25 mouse cellular contexts compared by ENCODE assay signal in genomic region chr1:36926246-36926645, GRCm38 (mm10). TPM values are rescaled to one million over a fixed set of nuclear protein-coding genes. Genes with fewer than 3 reads are reported as not detected.
DNase-seq lines count a peak whose midpoint lies in the region; ATAC-seq and TF ChIP-seq lines count a peak whose summit lies in the region.
"Had no signal": no experiment of that assay in that cellular context is flagged by ENCODE, and none has a peak within 500 bp of the region (broad histone marks: within the 10 kb centered on the region; RNA-seq: fewer than 3 reads in every experiment).

No protein-coding gene starts in this region.

- ATAC-seq in heart, postnatal 0 days (ENCODE audit: insufficient read depth, low read depth) = no peak
- ATAC-seq in liver, embryonic 13.5 days (ENCODE audit: low read depth) = no peak
- no peak for ATAC-seq in stomach, postnatal 0 days (ENCODE audit: low FRiP score, low TSS enrichment)
- no peak for ATAC-seq in midbrain, embryonic 16.5 days
- ATAC-seq: forebrain, postnatal 0 days had no signal

- H3K27me3 ChIP-seq in heart, adult 2 months (ENCODE audit: control insufficient read depth, insufficient read depth, low read length) = no peaks in the 10 kb centered on the region
- H3K27me3 ChIP-seq in heart, postnatal 0 days (ENCODE audit: control insufficient read depth, insufficient read depth, low read length) = no peaks in the 10 kb centered on the region
- H3K27me3 ChIP-seq in heart, embryonic 10.5 days (ENCODE audit: insufficient read depth, poor library complexity, severe bottlenecking) = no peaks in the 10 kb centered on the region
- no peaks in the 10 kb centered on the region for H3K27me3 ChIP-seq in liver, embryonic 13.5 days
- no peaks in the 10 kb centered on the region for H3K27me3 ChIP-seq in stomach, postnatal 0 days (ENCODE audit: control insufficient read depth, insufficient read depth, low read length)
- no peaks in the 10 kb centered on the region for H3K27me3 ChIP-seq in midbrain, embryonic 16.5 days (ENCODE audit: control insufficient read depth, insufficient read depth, low read depth, low read length)
- H3K27me3 ChIP-seq: hindbrain, embryonic 15.5 days; megakaryocyte, embryonic 14.5 days; neural tube, embryonic 15.5 days had no signal

- H3K4me2 ChIP-seq in heart, postnatal 0 days (ENCODE audit: low read depth, low read length) = peak overlapping the region; percentile 42; the same call in 1 of the 2 replicates
- H3K4me2 ChIP-seq in liver, embryonic 13.5 days = peak overlapping the region; percentile 41
- no peak overlapping the region for H3K4me2 ChIP-seq in stomach, postnatal 0 days (replicated peaks; ENCODE audit: low read depth)
- no peak overlapping the region for H3K4me2 ChIP-seq in midbrain, embryonic 16.5 days (ENCODE audit: low read length)
- H3K4me2 ChIP-seq: hindbrain, embryonic 15.5 days; neural tube, embryonic 15.5 days had no signal

- DNase-seq in heart, adult 2 months = no peak
- DNase-seq in heart, postnatal 25 days (ENCODE audit: low spot score) = no peak
- no peak for DNase-seq in heart, postnatal 0 days (ENCODE audit: low spot score)
- no peak for DNase-seq in heart, embryonic 10.5 days (ENCODE audit: low spot score)
- no peak for DNase-seq in liver, embryonic 13.5 days
- no peak for DNase-seq in stomach, postnatal 0 days (ENCODE audit: low spot score)
- DNase-seq in cerebellum, adult 11-12 months = no peak
- DNase-seq: adrenal gland, postnatal 25 days; cerebellum, adult 11 months; cerebellum, postnatal 14 days; forebrain, postnatal 0 days; kidney, adult 11 months; kidney, postnatal 10 days; lung, adult 18-20 months; lung, postnatal 14 days; midbrain, embryonic 14.5 days; spleen, adult 18-20 months; thymus, adult 18-20 months had no signal

- no peaks in the 10 kb centered on the region for H3K9me3 ChIP-seq in heart, postnatal 0 days (replicated peaks; ENCODE audit: control insufficient read depth, low read length)
- H3K9me3 ChIP-seq in heart, embryonic 10.5 days = no peaks in the 10 kb centered on the region
- no peaks in the 10 kb centered on the region for H3K9me3 ChIP-seq in liver, embryonic 13.5 days (replicated peaks)
- no peaks in the 10 kb centered on the region for H3K9me3 ChIP-seq in stomach, postnatal 0 days (ENCODE audit: control insufficient read depth, low read length)
- no peaks in the 10 kb centered on the region for H3K9me3 ChIP-seq in midbrain, embryonic 16.5 days (replicated peaks; ENCODE audit: control insufficient read depth, low read length, poor library complexity, severe bottlenecking)
- H3K9me3 ChIP-seq: G1E; hindbrain, embryonic 15.5 days; megakaryocyte, embryonic 14.5 days; neural tube, embryonic 15.5 days had no signal

- H3K27ac ChIP-seq in heart, adult 2 months = peak overlapping the region; percentile 42
- H3K27ac ChIP-seq in heart, postnatal 0 days (ENCODE audit: low read depth) = peak overlapping the region; percentile 23; the same call in 1 of the 2 replicates
- no peak overlapping the region for H3K27ac ChIP-seq in heart, embryonic 10.5 days
- peak overlapping the region; percentile 82 for H3K27ac ChIP-seq in liver, embryonic 13.5 days
- H3K27ac ChIP-seq in stomach, postnatal 0 days (replicated peaks) = peak overlapping the region; percentile 45; the same call in 1 of the 2 replicates
- H3K27ac ChIP-seq in midbrain, embryonic 16.5 days (ENCODE audit: low read length) = no peak overlapping the region
- H3K27ac ChIP-seq: hindbrain, embryonic 15.5 days; layer of hippocampus, adult 2 months; neural tube, embryonic 15.5 days had no signal

- H3K36me3 ChIP-seq in heart, adult 2 months (ENCODE audit: control insufficient read depth, insufficient read depth, low read length) = peaks cover 8% of the 10 kb centered on the region
- H3K36me3 ChIP-seq in heart, postnatal 0 days (replicated peaks; ENCODE audit: control insufficient read depth, insufficient read depth, low read length) = no peaks in the 10 kb centered on the region
- H3K36me3 ChIP-seq in heart, embryonic 10.5 days = no peaks in the 10 kb centered on the region
- H3K36me3 ChIP-seq in liver, embryonic 13.5 days = 0 out of 2 replicates have a peak, but pooled peaks cover 4% of the 10 kb centered on the region
- no peaks in the 10 kb centered on the region for H3K36me3 ChIP-seq in stomach, postnatal 0 days (ENCODE audit: control insufficient read depth, insufficient read depth, low read length)
- H3K36me3 ChIP-seq in midbrain, embryonic 16.5 days (ENCODE audit: control insufficient read depth, insufficient read depth, low read length) = no peaks in the 10 kb centered on the region
- H3K36me3 ChIP-seq: hindbrain, embryonic 15.5 days; neural tube, embryonic 15.5 days had no signal

- no peak for TF ChIP-seq EP300 in heart, adult 2 months (IDR thresholded peaks at IDR 0.05; ENCODE audit: insufficient read depth, low read depth, low read length)
- TF ChIP-seq EP300 in heart, postnatal 0 days (IDR thresholded peaks at IDR 0.05; ENCODE audit: low read depth) = no peak
- no peak for TF ChIP-seq EP300 in stomach, postnatal 0 days (optimal IDR thresholded peaks at IDR 0.05)

- TF ChIP-seq POLR2A in heart, adult 2 months (IDR thresholded peaks at IDR 0.05; ENCODE audit: insufficient read depth, low read depth, low read length) = no peak

- peaks cover 5% of the 10 kb centered on the region for H3K79me2 ChIP-seq in heart, adult 2 months (replicated peaks; ENCODE audit: control insufficient read depth, insufficient read depth, low read length)

- H3K9ac ChIP-seq in heart, adult 2 months (ENCODE audit: low read depth, low read length) = no peak overlapping the region
- H3K9ac ChIP-seq in heart, postnatal 0 days (replicated peaks; ENCODE audit: low read depth, low read length) = no peak overlapping the region
- peak overlapping the region; percentile 48; the same call in 1 of the 2 replicates for H3K9ac ChIP-seq in liver, embryonic 13.5 days
- no peak overlapping the region for H3K9ac ChIP-seq in stomach, postnatal 0 days (ENCODE audit: low read length)
- no peak overlapping the region for H3K9ac ChIP-seq in midbrain, embryonic 16.5 days (ENCODE audit: low read depth, low read length)
- H3K9ac ChIP-seq: forebrain, postnatal 0 days; hindbrain, embryonic 15.5 days; neural tube, embryonic 15.5 days had no signal

- 69% methylated on average over 4 of the region's 4 CpGs for WGBS in heart, adult 2 months
- 71% methylated on average over 4 of the region's 4 CpGs for WGBS in heart, postnatal 0 days
- WGBS in heart, embryonic 10.5 days = 76% methylated on average over 4 of the region's 4 CpGs
- WGBS in liver, embryonic 13.5 days (ENCODE audit: insufficient replicate concordance) = 60% methylated on average over 4 of the region's 4 CpGs
- 75% methylated on average over 4 of the region's 4 CpGs for WGBS in stomach, postnatal 0 days
- WGBS in midbrain, embryonic 16.5 days = 94% methylated on average over 4 of the region's 4 CpGs

- no peak overlapping the region for H3K4me3 ChIP-seq in heart, adult 2 months
- no peak overlapping the region for H3K4me3 ChIP-seq in heart, postnatal 0 days (ENCODE audit: low read depth, low read length)
- no peak overlapping the region for H3K4me3 ChIP-seq in heart, embryonic 10.5 days
- H3K4me3 ChIP-seq in liver, embryonic 13.5 days (replicated peaks) = no peak overlapping the region
- H3K4me3 ChIP-seq in stomach, postnatal 0 days (ENCODE audit: low read depth, low read length) = no peak overlapping the region
- H3K4me3 ChIP-seq in midbrain, embryonic 16.5 days (ENCODE audit: low read depth, low read length) = no peak overlapping the region
- H3K4me3 ChIP-seq: hindbrain, embryonic 15.5 days; layer of hippocampus, adult 2 months; megakaryocyte, embryonic 14.5 days; myocyte; neural tube, embryonic 15.5 days had no signal

- peaks cover 29% of the 10 kb centered on the region for H3K4me1 ChIP-seq in heart, adult 2 months (ENCODE audit: control insufficient read depth, insufficient read depth, low read length)
- H3K4me1 ChIP-seq in heart, postnatal 0 days (ENCODE audit: control insufficient read depth, insufficient read depth) = peaks cover 57% of the 10 kb centered on the region
- peaks cover 54% of the 10 kb centered on the region for H3K4me1 ChIP-seq in heart, embryonic 10.5 days
- H3K4me1 ChIP-seq in liver, embryonic 13.5 days (replicated peaks) = peaks cover 96% of the 10 kb centered on the region
- H3K4me1 ChIP-seq in stomach, postnatal 0 days (replicated peaks; ENCODE audit: control insufficient read depth, insufficient read depth) = peaks cover 2% of the 10 kb centered on the region
- H3K4me1 ChIP-seq in midbrain, embryonic 16.5 days (ENCODE audit: control insufficient read depth, insufficient read depth, low read length) = peaks cover 8% of the 10 kb centered on the region

- TF ChIP-seq CTCF in heart, adult 2 months (IDR thresholded peaks at IDR 0.05) = no peak
- TF ChIP-seq CTCF in heart, postnatal 0 days (IDR thresholded peaks at IDR 0.05; ENCODE audit: low read depth) = no peak
- TF ChIP-seq CTCF in stomach, postnatal 0 days (IDR thresholded peaks at IDR 0.05; ENCODE audit: low read depth) = no peak

- intact Hi-C loops in heart, adult 2 months (cut with DNase I) = no loop called here
- intact Hi-C loops in heart, postnatal 25 days (cut with DNase I) = no loop called here

RNA-seq across cellular contexts. Expression of gene Tmem131, which starts 17.2 kb away (rescaled TPM):
- 10 to 100 TPM; 28.1 to 30.0 TPM for total RNA-seq in heart, adult 2 months (2021)
- polyA plus RNA-seq in heart, adult 2 months (2012; rRNA removed) = 13.0 and 17.0 TPM in 2 replicates
- total RNA-seq in heart, postnatal 25 days (2021) = 10 to 100 TPM; 30.7 to 33.5 TPM
- 10.1 and 11.3 TPM in 2 replicates for total RNA-seq in heart, postnatal 0 days (2014; rRNA removed; ENCODE audit: low replicate concordance)
- 3.9 TPM in 2 replicates for polyA plus RNA-seq in heart, postnatal 0 days (2015; fragmentation: Nextera tagmentation; extraction: Ambion mirVana)
- 9.2 and 12.1 TPM in 2 replicates for polyA plus RNA-seq in heart, embryonic 10.5 days (2016; fragmentation: Nextera tagmentation; extraction: Ambion mirVana)
- polyA plus RNA-seq in liver, embryonic 13.5 days (2015; fragmentation: Nextera tagmentation; extraction: Ambion mirVana) = 6.5 and 8.7 TPM in 2 replicates
- polyA plus RNA-seq in stomach, postnatal 0 days (2015; fragmentation: Nextera tagmentation; extraction: Ambion mirVana) = 6.1 and 6.8 TPM in 2 replicates
- 13.8 and 14.0 TPM in 2 replicates for polyA plus RNA-seq in midbrain, embryonic 16.5 days (2015; fragmentation: Nextera tagmentation; extraction: Ambion mirVana)

Comparison
In these comparisons a context has a peak if more than half of its experiments do, and no peak if none do; other contexts are left out.
1. H3K27ac ChIP-seq: peak in heart, adult 2 months (single experiment), heart, postnatal 0 days (single experiment), liver, embryonic 13.5 days (single experiment) and stomach, postnatal 0 days (single experiment); none in heart, embryonic 10.5 days (single experiment) and midbrain, embryonic 16.5 days (single experiment).
2. H3K4me2 ChIP-seq: peak in heart, postnatal 0 days (single experiment) and liver, embryonic 13.5 days (single experiment); none in stomach, postnatal 0 days (single experiment) and midbrain, embryonic 16.5 days (single experiment).